Mouse (Mus musculus): ENCODE measurements around the gene Cpsf4l.

- TF ChIP-seq CTCF (IDR thresholded peaks at IDR 0.05; ENCODE audit: low read depth) (no peak), EP300 (IDR thresholded peaks at IDR 0.05; ENCODE audit: low read depth) (no peak)
These were observed 1.2 kb upstream of the Cpsf4l start for GRCm38 (mm10) chr11:113711061-113711460.
